Mouse (Mus musculus): ENCODE results near the gene Kif15. TPM values are rescaled to one million over a fixed set of nuclear protein-coding genes. Genes with fewer than 3 reads are reported as not detected.

Kif15 gene
- polyA plus RNA-seq, 1 experiment: 12.9 TPM

DNA sequence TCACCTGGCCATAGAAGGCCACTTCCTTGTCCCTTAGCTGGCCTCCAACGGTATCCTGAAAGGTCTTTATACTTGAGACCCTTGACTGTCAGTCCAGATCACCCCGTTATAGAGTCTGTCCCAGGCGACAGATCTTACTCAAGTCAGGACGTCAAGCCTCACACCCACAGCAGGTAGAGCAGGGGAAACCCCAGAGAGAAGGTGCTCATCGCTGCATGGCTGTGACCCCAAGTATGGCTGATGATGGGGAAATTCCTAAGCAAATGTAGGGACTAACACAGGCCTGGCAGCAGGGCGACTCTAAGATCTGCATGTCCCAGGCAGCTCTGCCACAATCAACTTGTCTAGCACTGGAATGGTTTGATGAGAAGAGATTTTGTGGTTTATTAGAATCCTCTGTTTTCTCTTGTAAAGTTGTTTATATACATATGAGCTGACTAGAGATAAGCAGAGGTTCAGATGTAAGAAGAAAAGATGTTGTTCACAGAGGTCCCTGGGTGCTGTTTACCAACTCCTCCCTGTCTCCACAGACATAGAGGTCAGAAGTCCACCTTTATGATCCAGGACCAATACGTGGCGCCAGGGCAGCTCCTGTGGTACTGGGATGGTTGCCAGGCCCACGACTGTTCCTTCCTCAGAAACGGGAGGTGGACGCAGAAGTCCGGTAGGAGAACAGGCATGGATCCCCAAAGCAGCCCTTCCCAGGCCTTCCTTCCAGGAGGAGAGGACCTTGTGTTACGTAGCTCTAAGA lies 80.8 kb downstream of the Kif15 start:
- Histone ChIP-seq H3K27me3 (ENCODE audit: control insufficient read depth, insufficient read depth, low read length) (no peaks in the 10 kb centered on the region), H3K4me3 (ENCODE audit: control insufficient read depth, low read depth, low read length) (no peak overlapping the region), H3K4me1 (ENCODE audit: control insufficient read depth, insufficient read depth, low read length) (no peaks in the 10 kb centered on the region), H3K36me3 (ENCODE audit: control insufficient read depth, insufficient read depth, low read length) (no peaks in the 10 kb centered on the region), H3K27ac (ENCODE audit: control insufficient read depth, insufficient read depth, low read depth, low read length) (no peak overlapping the region)
- no peak for TF ChIP-seq CTCF (IDR thresholded peaks at IDR 0.05; ENCODE audit: control insufficient read depth, insufficient read depth, insufficient replicate concordance, low read depth, low read length)
- TF ChIP-seq POLR2A (IDR thresholded peaks at IDR 0.05; ENCODE audit: control insufficient read depth, low read depth, low read length): no peak

DNA sequence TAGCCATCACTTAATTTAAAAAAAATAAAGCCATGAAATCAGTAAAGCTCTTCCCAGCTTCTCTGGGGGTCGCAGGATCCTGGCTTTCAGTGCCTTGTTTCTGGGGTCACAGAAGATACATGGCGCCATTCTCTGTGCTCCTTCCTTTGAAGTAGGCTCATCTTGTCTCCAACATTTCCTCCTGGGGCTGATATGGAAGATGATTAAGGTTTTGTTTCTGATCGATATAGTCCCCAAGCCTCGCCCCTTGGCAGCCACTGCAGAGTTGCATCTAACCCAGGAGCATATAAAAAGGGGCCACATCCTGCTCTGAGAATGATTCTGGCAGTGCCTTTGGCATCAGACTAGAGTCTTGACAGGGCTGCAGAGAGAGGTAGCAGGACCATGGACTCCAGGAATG lies 83.6 kb downstream of the Kif15 start, which contains the start of gene Tgm4:
TSS of gene Tgm4 (plus strand) at position 301 of the 400 bp plus-strand sequence.
- no peak within 1 kb of the TSS for H3K4me3 ChIP-seq (ENCODE audit: control insufficient read depth, low read depth, low read length)
- H3K27me3 ChIP-seq (ENCODE audit: control insufficient read depth, insufficient read depth, low read length): no peaks in the 10 kb centered on the region
- no peaks in the 10 kb centered on the region for H3K36me3 ChIP-seq (ENCODE audit: control insufficient read depth, insufficient read depth, low read length)
- no peak for TF ChIP-seq POLR2A (IDR thresholded peaks at IDR 0.05; ENCODE audit: control insufficient read depth, low read depth, low read length)
- TF ChIP-seq CTCF (IDR thresholded peaks at IDR 0.05; ENCODE audit: control insufficient read depth, insufficient read depth, insufficient replicate concordance, low read depth, low read length): no peak
- no peak within 1 kb of the TSS for H3K27ac ChIP-seq (ENCODE audit: control insufficient read depth, insufficient read depth, low read depth, low read length)
- H3K4me1 ChIP-seq (ENCODE audit: control insufficient read depth, insufficient read depth, low read length): no peaks in the 10 kb centered on the region

DNA sequence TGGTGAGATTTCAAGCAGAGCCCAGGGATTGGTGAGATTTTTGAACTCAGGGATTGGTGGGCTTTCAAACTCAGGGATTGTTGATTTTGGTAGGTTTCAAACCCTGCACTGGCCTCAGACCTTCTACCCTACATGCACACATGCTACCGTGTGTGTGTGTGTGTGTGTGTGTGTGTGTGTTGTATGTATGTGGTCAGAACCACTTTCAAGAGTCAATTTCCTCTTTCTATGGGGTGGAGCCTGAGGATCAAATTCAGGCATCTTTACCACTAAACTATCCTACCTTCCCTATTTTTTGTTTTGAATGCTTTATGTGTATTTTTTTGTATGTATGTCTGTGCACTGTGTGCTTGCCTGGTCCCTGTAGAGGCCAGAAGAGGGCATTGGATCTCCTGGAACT lies 96.8 kb downstream of the Kif15 start:
- no peaks in the 10 kb centered on the region for H3K4me1 ChIP-seq (ENCODE audit: control insufficient read depth, insufficient read depth, low read length)
- H3K27ac ChIP-seq (ENCODE audit: control insufficient read depth, insufficient read depth, low read depth, low read length): no peak overlapping the region

DNA sequence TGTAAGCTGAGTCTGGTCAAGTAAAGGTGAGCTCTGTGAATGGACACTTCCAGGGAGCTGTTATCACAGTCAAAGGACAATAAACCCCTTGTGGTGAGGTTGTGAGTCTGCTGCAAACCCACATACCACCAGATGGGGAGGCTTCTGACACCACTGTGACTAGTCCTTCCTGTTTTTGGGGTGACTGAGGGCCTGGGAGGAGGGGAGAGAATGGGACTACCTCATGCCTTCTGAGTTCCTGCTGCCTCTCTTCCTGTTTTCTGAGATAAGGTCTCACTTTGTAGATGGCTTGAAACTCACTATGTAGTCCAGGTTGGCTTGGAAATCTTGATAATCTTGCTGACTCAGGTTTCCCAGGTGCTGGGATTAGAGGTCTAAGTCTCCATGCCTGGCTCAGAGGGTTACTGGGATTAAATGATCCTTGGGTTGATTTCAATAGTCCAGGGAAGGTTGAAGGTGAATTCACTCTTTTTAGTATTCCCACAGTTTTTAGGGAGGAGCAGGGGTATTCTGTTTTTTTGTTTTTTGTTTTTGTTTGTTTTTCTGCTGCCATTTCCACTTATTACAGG lies 108.0 kb downstream of the Kif15 start:
- H3K36me3 ChIP-seq (ENCODE audit: control insufficient read depth, insufficient read depth, low read length): no peaks in the 10 kb centered on the region

More for the DNA sequence above, 96.8 kb downstream of the Kif15 start:
- Histone ChIP-seq H3K27me3 (ENCODE audit: control insufficient read depth, insufficient read depth, low read length) (no peaks in the 10 kb centered on the region), H3K4me3 (ENCODE audit: control insufficient read depth, low read depth, low read length) (no peak overlapping the region), H3K36me3 (ENCODE audit: control insufficient read depth, insufficient read depth, low read length) (no peaks in the 10 kb centered on the region)
- TF ChIP-seq CTCF (IDR thresholded peaks at IDR 0.05; ENCODE audit: control insufficient read depth, insufficient read depth, insufficient replicate concordance, low read depth, low read length) (no peak), POLR2A (IDR thresholded peaks at IDR 0.05; ENCODE audit: control insufficient read depth, low read depth, low read length) (no peak)

DNA sequence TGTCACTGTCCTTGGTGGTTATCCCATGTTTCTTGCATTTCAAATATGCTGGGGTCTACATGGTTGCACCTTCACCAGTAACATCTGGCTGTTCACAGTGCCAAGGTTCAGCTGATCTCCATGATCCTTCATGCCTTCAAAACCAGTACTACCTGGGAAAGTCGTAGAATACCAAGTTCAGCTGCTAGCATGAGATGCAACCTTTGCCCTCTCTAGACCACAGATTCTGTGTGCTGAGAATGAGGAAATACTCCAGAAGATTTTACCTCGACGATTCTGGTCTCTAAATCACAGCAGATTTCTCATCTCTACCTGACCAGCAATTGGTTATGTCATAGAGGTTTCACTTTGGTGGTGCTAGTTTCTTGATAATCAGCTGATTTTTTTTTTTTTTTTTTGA lies 109.3 kb downstream of the Kif15 start:
- H3K27ac ChIP-seq (ENCODE audit: control insufficient read depth, insufficient read depth, low read depth, low read length): no peak overlapping the region
- H3K4me1 ChIP-seq (ENCODE audit: control insufficient read depth, insufficient read depth, low read length): no peaks in the 10 kb centered on the region
- H3K4me3 ChIP-seq (ENCODE audit: control insufficient read depth, low read depth, low read length): no peak overlapping the region
- no peaks in the 10 kb centered on the region for H3K27me3 ChIP-seq (ENCODE audit: control insufficient read depth, insufficient read depth, low read length)
- TF ChIP-seq CTCF (IDR thresholded peaks at IDR 0.05; ENCODE audit: control insufficient read depth, insufficient read depth, insufficient replicate concordance, low read depth, low read length) (no peak), POLR2A (IDR thresholded peaks at IDR 0.05; ENCODE audit: control insufficient read depth, low read depth, low read length) (no peak)
- no peaks in the 10 kb centered on the region for H3K36me3 ChIP-seq (ENCODE audit: control insufficient read depth, insufficient read depth, low read length)

More for the DNA sequence above, 108.0 kb downstream of the Kif15 start:
- Histone ChIP-seq H3K4me1 (ENCODE audit: control insufficient read depth, insufficient read depth, low read length) (no peaks in the 10 kb centered on the region), H3K4me3 (ENCODE audit: control insufficient read depth, low read depth, low read length) (no peak overlapping the region), H3K27ac (ENCODE audit: control insufficient read depth, insufficient read depth, low read depth, low read length) (no peak overlapping the region), H3K27me3 (ENCODE audit: control insufficient read depth, insufficient read depth, low read length) (no peaks in the 10 kb centered on the region)
- TF ChIP-seq POLR2A (IDR thresholded peaks at IDR 0.05; ENCODE audit: control insufficient read depth, low read depth, low read length) (no peak), CTCF (IDR thresholded peaks at IDR 0.05; ENCODE audit: control insufficient read depth, insufficient read depth, insufficient replicate concordance, low read depth, low read length) (no peak)

Other genes with a start within 250 kb of the Kif15 start
- gene Topaz1, start 203.7 kb upstream of the Kif15 start, polyA plus RNA-seq (2012; rRNA removed): 3.1 and 4.7 TPM in 2 replicates
- 5.2 and 5.5 TPM in 2 replicates for gene Tcaim, start 145.5 kb upstream of the Kif15 start, polyA plus RNA-seq (2012; rRNA removed)
- 27.7 and 28.0 TPM in 2 replicates for gene Gm35549, start 107.0 kb upstream of the Kif15 start, polyA plus RNA-seq (2012; rRNA removed)
- 34.2 and 39.0 TPM in 2 replicates for gene Zfp445, start 85.0 kb upstream of the Kif15 start, polyA plus RNA-seq (2012; rRNA removed)
- gene Zkscan7, start 65.4 kb upstream of the Kif15 start, polyA plus RNA-seq (2012; rRNA removed): 10.2 and 11.3 TPM in 2 replicates
- 17.3 and 19.9 TPM in 2 replicates for gene Zfp105, start 28.0 kb upstream of the Kif15 start, polyA plus RNA-seq (2012; rRNA removed)
- gene 1110059G10Rik, start within 50 bp of the Kif15 start, polyA plus RNA-seq (2012; rRNA removed): 1.4 and 1.9 TPM in 2 replicates
- 7.3 and 8.0 TPM in 2 replicates for gene Tmem42, start 70.3 kb downstream of the Kif15 start, polyA plus RNA-seq (2012; rRNA removed)
- gene Tgm4, start 83.7 kb downstream of the Kif15 start, polyA plus RNA-seq (2012; rRNA removed): 0.16 and 0.28 TPM in 2 replicates
- 20.6 and 24.7 TPM in 2 replicates for gene Zdhhc3, start 162.2 kb downstream of the Kif15 start, polyA plus RNA-seq (2012; rRNA removed)
- gene Exosc7, start 162.2 kb downstream of the Kif15 start, polyA plus RNA-seq (2012; rRNA removed): 15.3 and 20.3 TPM in 2 replicates
- 7.8 and 14.0 TPM in 2 replicates for gene Clec3b, start 199.9 kb downstream of the Kif15 start, polyA plus RNA-seq (2012; rRNA removed)